Mouse (Mus musculus): ENCODE data around the gene Slc25a21.

Gene Slc25a21

DNA sequence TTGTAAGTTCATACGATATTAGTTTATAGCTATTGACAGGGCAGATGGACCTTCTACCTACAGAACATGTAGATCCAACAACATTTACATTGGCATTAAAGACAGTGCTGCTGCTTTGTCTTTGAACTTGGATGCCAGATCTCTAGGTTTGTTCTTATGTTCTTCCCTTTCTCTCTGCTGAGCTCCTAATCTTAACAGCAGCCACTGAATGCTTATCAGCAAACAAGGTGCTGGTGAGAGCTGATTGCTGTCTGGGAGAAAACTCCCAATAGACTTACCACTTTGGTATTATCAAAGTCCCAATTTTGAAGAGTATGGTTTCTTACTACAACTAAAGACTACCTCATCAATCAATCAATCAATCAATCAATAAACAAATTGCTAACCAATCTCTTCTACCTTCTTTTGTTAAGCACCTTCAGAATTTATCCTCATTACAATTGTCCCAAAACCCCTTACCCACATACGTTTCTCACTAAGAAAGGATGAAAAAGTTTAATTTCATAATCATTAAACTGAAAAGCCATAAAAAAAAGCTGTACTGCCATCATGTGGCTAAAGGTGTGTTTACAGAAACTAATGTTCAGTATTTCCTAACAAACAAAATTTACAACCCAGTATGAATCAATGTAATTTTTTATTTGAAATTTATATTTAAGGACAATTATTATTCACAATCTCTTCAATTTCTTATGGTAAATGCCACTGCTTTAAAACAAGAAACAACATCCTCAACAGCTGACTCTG, 12.7 kb downstream of the Slc25a21 start:
- DNase-seq: no peak

DNA sequence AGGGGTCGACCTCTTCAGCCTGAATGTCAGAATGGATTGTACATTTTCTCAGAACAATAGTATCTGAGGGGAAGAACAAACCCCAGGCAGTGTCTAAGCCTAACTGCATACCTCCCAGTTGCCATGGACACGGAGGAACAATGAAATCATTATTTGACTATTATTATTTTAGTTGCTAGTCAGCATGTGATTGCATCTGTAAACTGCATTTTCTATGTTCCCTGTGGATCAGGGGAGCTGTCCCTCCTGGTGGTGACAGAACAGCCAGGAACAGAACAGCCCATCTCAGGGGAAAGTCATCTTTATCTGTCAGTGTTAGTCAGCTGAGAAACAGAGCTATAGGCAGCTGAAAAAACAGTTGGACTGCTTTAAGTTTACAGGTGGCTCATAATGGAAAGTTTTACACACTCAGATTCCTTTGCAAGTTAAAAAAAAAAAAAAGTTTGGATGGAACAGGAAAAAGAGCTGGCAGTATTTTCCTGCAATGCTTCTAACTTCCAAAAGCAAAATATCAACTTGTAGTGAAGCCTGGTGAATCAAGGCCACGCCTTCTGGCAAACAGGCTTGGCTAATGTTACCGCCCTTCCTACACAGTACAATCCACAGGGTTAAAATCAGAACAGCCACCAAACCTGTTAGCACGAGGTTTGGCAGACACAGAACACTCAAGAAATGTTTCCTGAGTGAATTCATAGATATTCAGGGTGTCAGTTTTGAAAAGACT, 17.6 kb downstream of the Slc25a21 start:
- no peak for DNase-seq

DNA sequence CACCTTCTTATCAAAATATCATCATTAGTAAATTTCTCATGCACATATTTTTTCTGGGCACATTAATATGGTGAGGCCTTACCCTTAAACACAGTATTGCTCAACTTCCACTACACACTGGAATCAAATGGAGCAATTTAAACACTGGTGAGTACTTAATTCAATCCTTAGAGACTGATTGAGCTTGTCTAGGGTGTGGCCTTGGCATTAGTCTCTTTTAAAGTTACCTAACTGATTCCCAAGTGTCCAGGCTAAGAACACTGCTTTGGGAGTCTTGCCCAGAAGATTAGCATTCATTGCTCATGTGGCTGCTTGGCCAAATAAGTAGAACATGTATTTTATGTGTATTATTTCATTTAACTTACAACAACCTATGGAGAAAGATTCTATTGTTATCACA, 18.5 kb downstream of the Slc25a21 start:
- no peak for DNase-seq

DNA sequence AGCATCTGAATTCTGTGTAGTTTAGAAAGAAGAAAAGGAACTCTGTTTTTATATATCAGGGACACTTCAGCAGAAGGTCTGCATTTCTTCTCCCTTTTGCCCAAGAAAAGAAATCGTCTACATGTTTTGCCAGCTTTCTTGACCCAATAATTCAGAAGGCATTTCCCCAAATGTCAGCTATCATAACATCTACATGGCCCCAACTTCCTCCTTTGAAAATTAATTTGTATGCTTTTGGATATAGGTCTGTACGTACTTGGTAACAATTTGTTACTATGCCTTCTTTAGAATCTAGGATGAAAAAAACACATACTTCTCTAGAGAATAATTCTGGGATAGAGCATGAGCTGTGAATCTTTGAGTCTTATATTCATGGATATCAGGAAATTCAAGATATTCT, 34.0 kb downstream of the Slc25a21 start:
- no peak for DNase-seq

DNA sequence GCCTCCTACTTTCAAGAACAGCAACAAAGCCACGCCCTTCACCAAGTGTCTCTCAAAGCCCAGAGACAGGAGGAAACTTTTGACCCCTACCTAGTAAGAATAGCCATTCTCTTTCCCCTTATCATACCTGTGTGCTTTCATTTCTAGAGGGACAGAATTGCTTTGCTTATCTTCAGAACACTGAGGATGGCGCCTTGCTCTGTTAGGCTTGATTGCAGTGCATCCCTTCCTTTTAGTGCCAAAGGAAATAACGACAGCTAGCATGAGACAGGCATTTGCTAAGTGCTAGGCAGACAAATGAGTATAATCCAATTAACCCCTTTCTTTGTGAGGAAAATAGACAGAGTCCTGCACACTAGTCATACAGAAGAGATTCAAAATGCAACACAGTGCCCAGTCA, 34.4 kb downstream of the Slc25a21 start:
- DNase-seq: no peak

DNA sequence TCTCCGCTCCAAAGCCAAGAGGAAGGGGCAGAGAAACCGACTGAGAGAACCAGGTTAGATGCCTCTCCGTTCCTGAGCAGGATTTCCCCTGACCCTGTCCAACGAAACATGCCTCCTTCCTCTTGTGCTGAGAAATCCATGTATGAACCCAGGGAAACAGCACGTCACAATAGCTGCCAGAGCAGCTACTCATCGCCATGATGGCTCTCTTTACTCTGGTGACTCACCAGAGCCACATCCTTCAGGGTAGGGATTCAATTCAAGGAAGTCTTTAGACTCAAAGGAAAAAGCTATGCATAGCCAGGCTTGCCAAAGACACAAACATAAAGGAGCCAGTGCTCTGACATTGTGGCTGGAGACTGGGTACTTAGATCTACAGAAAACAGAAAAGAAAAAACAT, 37.4 kb downstream of the Slc25a21 start:
- DNase-seq: no peak

DNA sequence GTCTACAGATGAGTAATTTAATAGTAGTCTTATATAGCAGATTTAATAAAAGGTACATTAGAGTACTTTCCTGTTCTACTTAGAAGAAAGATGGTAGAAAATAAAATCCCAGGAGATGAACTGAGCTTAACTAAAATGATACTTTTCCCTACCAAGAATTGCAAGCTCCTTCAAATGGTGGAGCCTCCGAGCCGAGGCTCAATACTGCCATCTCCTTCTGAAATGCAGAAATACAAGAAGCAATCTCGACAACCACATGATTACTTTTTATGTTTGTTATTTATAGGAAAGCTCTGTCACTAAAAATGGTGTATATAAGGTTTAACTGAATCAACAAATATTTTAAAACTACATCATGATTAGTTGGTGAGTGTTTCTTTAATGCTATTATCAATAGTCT, 39.0 kb downstream of the Slc25a21 start:
- no peak for DNase-seq

DNA sequence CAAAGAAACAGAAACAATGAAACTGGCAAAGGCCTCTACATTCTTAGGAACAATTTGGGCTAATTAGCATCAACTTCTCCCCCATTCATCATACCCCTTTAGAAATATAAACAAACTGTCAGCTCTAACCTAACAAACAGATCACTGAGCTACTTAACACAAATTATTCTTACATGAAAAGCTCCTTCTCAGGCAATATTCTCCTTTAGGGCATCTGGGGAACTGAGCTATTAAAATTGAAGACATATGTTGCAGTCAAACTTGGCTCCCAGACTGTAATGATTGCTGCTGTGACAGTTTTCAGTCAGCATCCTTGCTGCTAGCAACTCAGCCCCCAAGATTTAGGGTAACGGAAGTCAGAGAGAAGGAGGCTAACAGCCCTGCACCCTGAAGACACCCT, 58.3 kb downstream of the Slc25a21 start:
- no peak for DNase-seq

DNA sequence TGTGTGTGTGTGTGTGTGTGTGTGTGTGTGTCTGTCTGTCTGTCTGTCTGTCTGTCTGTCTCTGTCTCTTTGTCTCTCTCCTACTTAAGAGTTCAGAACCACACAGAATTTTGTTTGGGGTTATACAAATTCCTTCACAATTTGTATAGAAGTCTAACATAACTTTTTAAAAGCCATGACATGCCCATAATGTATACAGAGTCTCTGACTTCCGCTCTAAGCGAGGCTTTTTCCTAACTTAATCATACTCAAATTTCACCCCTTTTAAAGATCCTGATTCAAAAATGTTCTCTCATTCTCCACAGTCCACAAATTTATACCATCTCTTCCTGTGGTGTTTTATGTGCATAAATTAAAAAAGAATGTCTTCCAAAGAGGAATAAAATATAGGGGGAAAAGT, 59.5 kb downstream of the Slc25a21 start:
- no peak for DNase-seq

DNA sequence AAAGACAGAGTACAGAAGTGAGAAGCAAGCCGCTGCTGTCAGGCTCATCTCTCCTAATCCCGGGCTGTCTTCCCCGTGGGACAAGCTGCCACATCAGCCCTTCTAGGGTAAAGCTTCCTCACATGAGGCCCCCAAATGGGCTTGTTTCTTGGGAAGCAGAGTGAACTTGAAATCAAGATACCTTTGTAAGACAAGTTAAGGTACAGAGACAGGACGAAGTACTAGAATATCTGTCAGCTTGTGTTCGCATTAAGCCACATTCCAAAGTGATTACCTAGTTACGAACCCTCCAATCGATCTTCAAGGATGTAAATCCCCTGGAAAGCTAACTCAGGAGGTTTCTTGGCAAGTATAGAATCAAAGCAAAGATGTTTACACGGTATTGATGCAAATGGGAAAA, 78.7 kb downstream of the Slc25a21 start:
- DNase-seq: no peak

DNA sequence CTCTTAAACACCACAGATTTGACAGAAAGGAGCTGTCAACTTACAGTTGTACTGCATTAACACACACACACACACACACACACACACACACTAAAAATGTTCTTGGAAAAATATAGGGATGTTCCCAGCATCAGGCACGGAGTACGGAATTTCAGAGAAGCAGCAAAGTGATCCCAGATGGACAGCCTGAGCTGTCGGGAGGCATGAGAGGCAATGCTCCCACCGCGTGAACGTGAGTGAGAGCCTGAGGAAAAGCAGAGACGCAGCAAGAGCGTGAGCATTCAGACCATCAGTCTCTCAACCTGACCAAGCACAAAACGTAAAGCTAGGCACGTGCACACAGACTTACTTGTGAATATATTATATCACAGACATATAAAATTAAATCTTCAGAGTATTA, 81.8 kb downstream of the Slc25a21 start:
- DNase-seq: no peak

DNA sequence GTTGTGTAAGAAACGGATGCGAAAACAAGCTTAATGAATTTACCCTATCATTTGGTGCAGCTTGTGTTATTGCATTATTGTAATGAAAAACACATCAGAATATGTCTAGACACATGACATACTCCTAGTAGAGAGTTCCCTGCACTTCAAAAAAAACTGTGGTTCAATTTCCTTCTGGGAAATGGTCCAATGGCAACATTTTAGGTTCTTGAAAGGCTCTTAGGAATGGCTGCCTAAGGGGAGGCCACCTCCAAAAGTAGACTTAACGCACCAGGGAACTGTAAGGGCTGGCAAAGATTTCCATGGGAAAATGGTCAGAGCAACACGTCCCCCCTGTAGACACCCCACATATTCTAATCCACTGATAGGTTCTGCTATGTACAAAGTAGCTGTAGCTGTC, 87.9 kb downstream of the Slc25a21 start:
- no peak for DNase-seq

DNA sequence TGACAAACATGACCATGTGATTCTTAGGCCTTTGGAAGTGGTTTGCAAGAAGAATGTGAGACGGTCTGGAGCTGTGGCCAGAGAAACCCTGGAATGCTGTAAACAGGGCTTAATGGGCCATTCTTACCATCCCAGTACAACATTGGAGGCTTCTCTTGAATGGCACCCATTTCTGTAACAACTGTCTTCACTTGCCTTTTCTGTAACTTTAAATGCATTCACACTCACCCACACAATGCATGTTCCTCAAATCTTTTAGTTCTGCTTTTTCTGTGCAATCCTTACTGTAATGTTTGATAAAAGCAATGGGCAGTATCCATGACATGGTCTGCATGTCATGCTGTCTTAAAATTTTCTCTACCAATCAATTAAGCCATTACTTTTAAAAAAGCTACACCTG, 95.0 kb downstream of the Slc25a21 start:
- DNase-seq: no peak

DNA sequence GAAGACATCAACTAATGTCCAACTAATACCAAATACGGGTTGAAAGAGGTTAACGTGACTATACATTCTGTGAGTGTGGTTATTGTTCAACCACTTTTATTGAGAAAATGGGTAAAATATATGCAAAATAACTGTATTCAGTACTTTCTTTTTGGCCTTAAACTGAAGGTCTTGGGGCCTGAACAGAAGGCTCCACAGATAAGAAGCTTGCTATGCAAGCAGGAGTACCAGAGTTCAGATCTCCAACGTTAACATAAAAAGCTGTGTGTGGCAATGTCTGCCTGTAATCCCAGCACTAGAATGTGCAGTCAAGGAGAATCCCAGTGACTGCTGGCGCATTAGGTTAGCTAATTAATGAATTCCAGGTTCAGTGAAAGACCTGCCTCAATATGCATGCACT, 96.7 kb downstream of the Slc25a21 start:
- no peak for DNase-seq

DNA sequence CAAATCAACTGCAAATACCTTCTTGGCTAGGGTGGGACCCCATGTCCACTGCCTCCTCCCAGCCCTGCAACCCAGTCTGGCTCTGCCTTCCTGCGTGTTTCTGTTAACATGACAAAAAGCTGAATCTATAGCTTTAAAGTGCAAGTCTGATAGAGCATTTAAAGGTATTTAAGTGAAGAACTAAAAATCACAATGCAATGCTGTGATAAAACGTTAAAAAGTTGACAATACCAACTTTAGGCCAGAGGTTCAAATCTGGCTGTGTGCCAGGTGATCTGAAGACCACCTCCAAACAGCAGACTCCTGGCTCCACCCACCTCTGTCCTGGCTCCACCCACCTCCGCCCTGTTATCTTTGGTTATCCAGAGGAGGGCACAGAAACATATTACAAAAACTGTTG, 98.2 kb downstream of the Slc25a21 start:
- no peak for DNase-seq

DNA sequence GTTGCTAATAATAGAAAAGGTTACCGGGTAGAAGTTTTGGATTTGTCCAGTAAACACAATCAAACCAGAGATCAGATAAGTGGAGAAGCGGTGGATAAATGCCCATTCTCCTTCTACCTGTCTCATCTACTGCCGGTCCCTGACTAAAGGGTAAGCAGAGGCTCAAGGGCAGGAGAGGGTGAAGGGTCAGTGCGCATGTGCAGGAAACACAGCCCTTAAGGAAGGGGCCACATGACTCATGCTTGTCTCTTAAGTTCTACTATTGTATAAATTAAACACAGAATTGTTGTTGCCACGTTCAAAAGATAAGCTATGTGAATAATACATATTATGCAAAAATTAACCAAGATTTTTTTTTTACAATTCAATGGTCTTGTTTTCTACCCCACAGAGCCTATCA, 98.9 kb downstream of the Slc25a21 start:
- no peak for DNase-seq

DNA sequence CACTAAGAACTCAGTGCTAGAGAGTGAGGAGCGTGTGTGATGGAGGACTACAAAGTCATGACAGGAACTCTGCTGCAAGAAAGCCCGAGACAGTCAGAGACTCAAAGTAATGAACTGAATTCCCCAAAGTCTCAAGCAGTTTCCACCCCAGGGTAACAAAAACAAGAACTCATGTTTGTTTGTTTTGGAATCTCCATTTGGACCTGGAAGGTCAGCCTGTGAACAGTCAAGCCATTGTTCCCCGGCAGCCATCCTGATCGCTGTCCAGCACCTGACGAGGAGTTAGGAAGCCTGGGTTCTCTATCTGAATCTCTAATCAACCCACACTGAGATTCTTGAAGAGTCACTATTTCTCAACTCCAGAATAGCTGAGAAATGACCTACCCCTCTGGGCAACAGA, 104.2 kb downstream of the Slc25a21 start:
- DNase-seq: no peak

DNA sequence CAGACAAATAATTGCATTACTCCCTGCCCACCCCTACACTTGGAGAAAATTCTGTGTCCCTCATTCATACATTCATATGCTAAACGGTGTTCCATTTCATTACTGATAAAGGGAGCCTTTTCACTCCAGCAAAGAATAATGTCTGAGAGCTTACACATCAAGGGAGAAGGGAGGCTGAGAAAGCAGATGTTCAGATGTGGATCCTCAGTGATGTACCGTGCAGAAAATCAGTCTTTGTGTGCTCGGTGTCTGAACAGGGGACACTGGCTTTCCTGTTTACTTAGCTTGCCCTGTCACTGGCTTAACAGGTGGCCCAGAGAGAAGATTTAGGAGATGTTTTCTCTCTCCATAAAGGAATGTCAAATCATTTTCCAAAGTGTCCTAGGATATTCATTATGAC, 112.8 kb downstream of the Slc25a21 start:
- DNase-seq: no peak

DNA sequence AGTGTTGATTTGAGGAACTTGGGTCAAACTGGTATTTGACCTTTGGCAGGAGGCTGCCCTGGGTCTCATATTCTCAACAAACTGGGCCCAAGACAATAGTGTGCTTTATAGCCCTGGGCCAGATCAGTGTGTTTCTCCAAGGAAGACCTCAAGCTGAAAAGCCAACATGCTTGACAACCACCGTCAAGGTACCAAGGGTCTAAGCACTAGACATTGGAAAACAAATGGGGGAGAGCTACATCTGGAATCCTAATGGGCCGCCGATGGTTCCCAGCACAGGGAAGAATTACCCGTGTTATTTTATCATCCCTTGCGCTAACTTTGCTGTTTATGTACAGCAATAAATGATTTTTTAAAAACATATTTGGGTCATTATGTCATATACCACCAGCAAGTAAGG, 113.7 kb downstream of the Slc25a21 start:
- DNase-seq: no peak

DNA sequence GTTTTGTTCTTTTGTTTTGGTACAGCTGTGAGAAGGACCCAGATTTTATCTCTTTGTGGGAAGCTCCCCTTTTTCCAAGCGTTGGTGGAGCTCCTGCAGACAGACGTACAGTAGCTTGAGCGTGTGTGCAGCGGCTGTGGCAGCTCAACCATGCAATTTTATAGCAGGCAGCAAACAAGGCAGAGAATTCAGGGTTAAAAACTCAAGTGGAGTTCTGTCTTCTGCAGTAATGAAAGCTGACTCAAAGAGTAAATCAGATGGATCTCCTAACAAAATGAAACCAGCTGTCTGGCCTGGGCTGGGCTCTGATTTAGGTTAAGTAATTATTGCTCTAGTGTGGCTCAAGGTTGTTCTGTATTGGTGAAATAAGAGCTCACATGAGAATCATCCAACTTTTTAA, 120.7 kb downstream of the Slc25a21 start:
- DNase-seq: no peak

DNA sequence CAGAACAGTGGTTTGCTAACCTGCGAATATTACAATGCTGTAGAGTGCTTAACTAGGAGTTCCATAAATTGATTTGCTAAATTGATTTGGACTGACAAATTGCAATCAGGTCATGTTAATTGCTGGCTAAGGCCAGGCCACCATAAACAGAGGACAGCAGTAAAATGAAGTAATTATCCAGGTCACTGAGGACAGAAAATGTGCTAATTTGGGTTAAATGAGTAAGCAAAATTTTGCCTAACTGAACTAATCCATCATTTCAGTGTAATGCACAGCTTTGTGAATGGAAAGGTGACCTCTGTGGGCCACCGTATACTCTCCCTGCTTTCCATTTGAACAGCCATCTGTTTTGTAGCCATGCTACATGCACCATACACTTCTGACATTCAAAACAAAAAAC, 124.7 kb downstream of the Slc25a21 start:
- no peak for DNase-seq

DNA sequence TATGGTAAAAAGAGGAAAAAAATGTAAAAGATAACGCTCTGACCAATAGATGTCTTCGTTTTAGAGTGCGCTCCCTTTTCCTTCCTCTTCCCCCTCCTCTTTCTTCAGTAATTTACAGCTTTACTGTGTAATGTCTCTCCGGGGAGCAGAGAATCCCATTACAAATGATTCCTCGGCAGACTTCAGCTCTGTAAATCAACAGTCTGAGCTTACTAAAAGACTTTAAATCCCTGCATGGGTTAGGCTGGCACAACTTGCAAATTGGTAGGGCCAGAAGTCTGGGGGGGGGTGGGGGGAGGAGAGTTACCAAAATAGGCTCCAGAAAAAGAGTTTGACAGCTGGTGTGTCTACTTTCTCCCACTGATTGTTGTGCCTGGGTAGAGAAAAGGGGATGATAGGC, 128.7 kb downstream of the Slc25a21 start:
- DNase-seq: no peak

DNA sequence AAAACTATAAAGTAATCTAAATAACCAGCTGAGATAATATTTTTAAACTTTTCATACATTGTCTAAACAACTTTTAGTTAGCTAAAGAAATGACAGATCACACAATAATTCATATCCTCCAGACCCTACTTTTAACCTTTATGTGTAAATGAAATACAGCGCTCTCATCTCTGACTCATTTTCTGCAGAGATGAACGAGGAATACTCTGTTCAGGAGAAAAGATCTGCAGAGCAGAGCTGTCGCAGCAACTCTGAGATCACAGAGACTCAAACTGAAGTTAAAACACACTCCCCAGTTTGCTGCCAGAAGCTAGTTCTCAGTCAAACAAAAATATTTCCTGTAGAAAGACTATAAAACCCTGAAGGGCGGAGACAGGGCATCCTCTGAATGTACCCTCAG, 177.5 kb downstream of the Slc25a21 start:
- DNase-seq: no peak

DNA sequence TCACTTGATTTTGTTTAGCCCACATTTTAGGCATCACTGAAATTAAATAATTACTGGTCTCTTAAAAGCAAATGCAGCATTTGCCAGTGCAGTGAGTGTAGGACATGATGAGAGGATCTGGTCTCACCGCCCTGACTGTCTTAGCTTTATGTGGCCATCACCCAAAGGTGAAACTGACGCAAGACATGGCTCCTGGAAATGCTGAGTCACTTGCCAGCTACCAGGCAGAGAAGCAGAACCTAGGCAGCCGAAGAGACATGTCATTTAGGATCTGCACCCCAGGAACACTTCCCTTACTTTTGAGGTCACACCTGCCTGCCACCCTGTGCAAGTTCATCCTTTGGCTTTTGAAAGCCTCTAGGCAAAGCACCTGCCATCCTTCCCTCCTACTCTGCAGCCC, 180.4 kb downstream of the Slc25a21 start:
- no peak for DNase-seq

DNA sequence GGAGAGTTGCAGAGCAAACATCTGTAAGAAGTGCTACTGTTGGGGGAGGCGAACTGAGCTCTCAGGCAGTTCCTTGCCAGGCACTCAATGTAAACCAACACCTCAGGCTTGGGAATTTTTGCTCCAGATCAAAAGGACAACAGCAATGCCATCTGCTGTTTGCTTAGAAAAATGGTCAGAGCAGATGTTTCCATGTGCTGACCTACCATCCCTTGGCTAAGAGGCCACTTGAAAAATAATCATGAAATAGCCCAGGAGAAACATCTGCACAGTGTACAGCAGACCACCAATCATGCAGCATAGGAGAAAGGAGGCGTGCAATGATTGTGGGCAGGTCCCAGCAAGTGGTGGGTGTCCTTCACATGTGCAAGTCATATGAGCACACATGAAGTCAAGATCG, 180.9 kb downstream of the Slc25a21 start:
- no peak for DNase-seq
